Mouse (Mus musculus) adrenal gland, adult (tissue): ENCODE results near the gene Kcnk1.

Source experiments
- DNase-seq, 2 experiments: peaks; one replicate each; pipeline ENCODE4 v3.0.0; 2022 to 2023; ENCODE audit warnings: low spot score in 1 of 2; ENCODE audit not compliant: inconsistent age in 2 of 2

Kcnk1 gene

GRCm38 (mm10) chr8:125996031-125996839, 1.3 kb downstream of the Kcnk1 start:
- peak; percentile 44 to 77 for DNase-seq

DNA sequence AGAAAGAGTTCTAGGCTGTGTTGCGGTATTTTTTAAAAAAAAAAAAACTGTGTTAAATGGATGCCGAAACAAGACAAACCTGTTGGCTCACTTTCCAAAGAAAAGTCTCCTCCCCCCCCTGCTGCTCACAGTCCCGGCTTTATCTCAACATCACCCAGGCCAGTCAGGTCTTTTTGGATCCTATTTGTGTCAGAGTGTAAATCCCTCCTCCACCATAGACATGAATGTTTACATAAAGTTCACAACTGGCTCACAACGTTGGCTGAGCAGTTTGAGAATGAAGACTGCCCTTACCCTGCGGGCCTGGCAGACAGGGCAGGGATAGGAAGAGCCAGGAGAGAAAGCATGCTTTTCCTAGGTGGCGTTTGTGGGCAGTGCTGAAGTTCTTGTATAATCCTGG, 2.0 kb downstream of the Kcnk1 start:
- DNase-seq = no peak

DNA sequence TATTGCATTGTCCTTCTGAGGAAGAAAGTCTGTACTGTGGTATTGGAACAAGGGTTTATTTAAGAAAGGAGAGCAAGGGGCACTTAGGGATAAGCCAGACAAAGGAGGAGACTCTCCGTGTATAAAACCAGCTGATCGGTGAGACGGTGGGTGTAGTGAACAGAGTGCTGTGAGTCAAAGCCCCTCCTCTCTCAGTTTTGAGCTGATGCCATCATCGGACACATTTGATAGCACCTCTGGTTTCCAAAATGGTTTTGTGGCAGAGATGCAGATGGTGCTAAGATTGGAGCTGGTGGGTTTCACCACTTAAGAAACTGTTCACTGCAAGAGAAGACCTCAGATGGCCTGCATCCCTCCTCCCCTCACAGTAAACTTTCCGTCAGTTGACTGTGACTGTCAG, 2.6 kb downstream of the Kcnk1 start:
- DNase-seq = no peak

DNA sequence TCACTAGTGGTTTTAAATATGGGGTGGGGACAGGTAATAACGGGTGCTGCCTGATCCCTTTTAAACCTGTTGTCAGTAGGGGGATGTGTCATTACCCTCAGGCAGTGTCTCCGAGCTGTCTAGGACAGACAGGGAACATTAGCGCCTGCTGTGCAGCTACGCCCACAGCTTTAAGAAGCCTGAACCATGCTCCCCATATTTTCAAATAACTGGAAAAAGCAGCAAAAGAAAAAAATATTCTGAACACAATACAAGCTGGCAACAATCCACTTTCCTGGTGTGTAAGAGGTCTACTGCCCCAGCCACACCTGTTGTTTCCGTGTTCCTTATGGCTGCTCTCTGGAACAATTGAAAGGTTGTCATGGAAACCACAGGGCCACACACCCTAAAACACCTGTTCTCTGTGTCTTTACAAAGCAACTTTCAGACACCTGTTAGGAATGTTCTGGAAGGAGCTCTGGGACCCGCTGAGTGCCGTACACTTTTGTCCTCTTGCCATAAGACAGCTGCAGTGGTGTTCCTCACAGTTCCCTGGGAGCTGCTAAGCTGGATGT, 4.9 kb downstream of the Kcnk1 start:
- no peak for DNase-seq

- DNase-seq = no peak
These were observed 8.6 kb downstream of the Kcnk1 start for GRCm38 (mm10) chr8:126003546-126003945.

DNA sequence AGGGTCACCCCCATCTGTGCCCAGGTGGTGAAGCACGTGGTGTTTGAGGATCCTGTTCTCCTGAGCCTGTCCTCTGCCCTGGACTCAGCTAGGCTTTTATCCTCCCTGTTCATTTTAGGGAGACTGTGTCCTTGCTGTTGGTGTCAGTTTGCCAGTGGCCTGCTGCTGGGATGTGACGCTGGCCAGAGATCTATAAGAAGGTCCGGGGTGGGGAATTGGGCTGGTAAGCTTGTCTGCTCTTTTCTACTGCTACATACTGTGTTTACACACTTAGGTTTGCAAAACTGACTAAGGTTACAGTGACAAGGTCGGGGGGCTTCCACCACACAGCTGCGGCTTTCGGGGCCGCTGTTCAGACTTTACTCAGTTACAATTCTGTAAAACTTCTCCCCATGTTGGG, 10.0 kb downstream of the Kcnk1 start:
- no peak for DNase-seq

GRCm38 (mm10) chr8:126006310-126006990, 11.5 kb downstream of the Kcnk1 start:
- no peak for DNase-seq

- DNase-seq = no peak
These were observed 12.8 kb downstream of the Kcnk1 start for GRCm38 (mm10) chr8:126007538-126008330.

GRCm38 (mm10) chr8:126008945-126009344, 14.0 kb downstream of the Kcnk1 start:
- DNase-seq = no peak

- DNase-seq = peak; percentile 80 to 81
These were observed 15.9 kb downstream of the Kcnk1 start for GRCm38 (mm10) chr8:126010900-126011299.

- DNase-seq = no peak
These were observed 17.4 kb downstream of the Kcnk1 start for GRCm38 (mm10) chr8:126012334-126012733.

DNA sequence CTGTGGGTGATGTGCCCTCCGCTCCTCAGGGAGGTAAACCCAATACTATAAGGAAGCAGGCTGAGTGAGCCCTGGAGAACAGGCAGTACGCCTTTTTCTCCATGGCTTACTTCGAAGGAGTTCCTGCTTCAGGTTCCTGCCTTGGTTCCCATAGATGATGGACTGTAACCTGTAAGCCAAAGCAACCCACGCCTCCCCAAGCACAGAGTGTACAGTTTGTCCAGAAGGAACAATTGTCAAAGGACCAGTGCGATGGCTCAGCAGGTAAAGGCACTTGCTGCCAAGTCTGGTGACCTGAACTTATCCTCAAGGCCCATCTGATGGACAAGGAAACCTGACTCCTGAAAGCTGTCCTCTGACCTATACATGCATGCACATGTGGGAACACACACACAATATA, 18.7 kb downstream of the Kcnk1 start:
- DNase-seq = no peak

GRCm38 (mm10) chr8:126021932-126022331, 27.0 kb downstream of the Kcnk1 start:
- no peak for DNase-seq

GRCm38 (mm10) chr8:126023706-126024305, 28.8 kb downstream of the Kcnk1 start:
- DNase-seq = no peak

- no peak for DNase-seq
These were observed 29.9 kb downstream of the Kcnk1 start for GRCm38 (mm10) chr8:126024891-126025290.

- DNase-seq = no peak
These were observed 31.2 kb downstream of the Kcnk1 start for GRCm38 (mm10) chr8:126026121-126026520.

- DNase-seq = no peak
These were observed 31.6 kb downstream of the Kcnk1 start for GRCm38 (mm10) chr8:126026584-126026983.

- DNase-seq = no peak
These were observed 32.5 kb downstream of the Kcnk1 start for GRCm38 (mm10) chr8:126027486-126027885.

DNA sequence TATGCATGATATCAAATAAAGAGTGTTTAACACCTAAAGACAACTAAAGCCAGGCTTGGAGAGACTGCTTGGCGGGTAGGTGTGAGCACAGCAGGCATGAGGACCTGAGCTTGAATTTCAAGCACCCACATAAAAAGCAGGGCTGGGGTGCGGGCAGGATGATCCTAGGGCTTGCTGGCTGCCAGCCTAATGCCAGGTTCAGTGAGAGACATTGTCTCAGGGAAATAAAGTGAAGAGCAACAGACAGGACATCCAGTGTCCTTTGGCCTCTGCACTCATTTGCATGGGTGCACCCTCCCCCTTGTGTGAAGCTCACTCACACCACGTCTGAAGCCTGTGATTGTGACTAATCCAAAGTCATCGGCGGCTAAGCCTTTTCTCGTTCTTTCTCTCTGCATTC, 34.0 kb downstream of the Kcnk1 start:
- no peak for DNase-seq

DNA sequence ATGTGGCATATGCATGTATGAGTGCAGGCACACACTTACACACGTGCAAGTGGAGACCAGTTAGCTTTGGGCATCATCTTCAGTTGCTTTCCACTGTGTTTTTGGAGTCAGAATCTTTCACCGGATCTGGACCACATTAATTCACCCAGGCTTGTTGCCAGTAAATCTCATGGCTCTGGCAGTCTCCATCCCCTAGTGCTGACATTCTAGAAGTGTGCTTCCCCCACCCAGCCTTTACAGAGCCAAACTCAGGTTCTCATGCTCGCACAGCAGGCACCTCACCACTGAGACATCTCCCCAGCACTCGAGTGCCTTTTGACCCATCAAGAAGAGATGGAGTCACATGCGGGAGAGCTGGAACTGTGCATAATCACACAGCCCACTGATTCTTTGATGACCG, 37.8 kb downstream of the Kcnk1 start:
- no peak for DNase-seq

DNA sequence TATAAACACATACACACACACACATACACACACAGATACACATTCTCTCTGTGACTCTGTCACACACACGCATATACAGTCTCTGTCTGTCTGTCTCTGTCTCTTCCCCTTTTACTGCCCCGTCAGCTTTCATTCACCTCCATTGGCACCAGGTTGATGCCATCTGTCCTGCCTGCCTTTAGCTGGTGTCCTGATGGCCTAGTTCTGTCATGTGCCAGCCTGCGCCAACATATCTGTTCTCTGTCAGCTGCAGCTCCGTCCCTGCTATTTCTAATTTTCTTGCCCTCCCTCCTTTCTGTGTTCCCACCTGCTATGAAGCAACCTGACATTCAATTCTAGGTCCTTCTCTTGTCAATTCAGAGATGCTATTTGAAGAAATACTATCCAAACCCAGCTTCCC, 40.1 kb downstream of the Kcnk1 start:
- DNase-seq = no peak
